Mouse (Mus musculus): ENCODE measurements around the gene Fxyd2.

DNA sequence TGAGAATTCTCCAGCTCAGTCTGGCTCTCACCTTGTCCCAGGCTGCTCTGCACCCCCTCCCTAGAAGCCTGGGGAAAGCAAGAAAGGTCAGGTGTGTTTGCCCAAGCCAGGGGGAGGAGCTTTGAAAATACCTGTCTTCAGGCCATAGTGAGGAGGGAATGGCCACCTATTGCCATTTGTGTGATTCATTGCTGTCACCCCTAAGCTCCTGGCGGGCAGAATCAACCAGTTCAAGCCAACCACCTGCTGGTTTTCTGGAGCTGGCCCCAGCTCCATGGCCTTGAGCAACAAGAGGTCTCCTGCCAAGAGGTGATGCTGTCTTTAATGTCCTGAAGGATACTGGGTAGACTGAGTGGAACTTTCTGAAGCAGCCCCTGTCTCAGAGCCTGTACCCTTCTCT is 1.1 kb upstream of the Fxyd2 start:
- TF ChIP-seq CTCF (IDR thresholded peaks at IDR 0.05; ENCODE audit: low read depth): no peak
- TF ChIP-seq EP300 (IDR thresholded peaks at IDR 0.05; ENCODE audit: low read depth): no peak
